Mouse (Mus musculus): Measurements from ENCODE around the gene Zfp365.

DNA sequence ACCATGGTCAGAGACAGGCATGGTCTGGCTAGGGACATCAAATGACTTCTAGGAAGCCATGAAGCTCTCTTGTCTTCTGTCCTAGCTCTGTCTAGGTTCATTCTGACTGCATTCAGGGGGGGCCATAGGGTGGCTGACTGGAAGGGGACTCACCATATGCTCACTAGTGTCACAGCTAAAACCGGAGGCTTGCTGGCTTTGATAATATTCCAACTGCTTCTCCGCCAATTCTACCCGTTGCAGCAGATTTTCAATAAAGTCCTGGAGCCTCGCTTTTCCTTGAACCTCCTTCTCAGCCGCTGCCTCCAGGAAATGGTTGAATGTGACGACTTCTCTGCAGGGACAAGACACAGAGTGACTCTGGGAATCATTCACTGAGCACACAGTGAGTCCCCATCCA lies 15.2 kb downstream of the Zfp365 start:
- no peak for TF ChIP-seq CTCF (conservative IDR thresholded peaks at IDR 0.05; ENCODE audit: insufficient read depth, insufficient read length, low read depth, low read length)
- TF ChIP-seq POLR2A (IDR thresholded peaks at IDR 0.05; ENCODE audit: low read depth, low read length), result no peak

All from kidney, adult 2 months (tissue).